Mouse (Mus musculus): Measurements from ENCODE around the gene Dda1. TPM values are rescaled to one million over a fixed set of nuclear protein-coding genes. Genes with fewer than 3 reads are reported as not detected.
A peak's percentile ranks its signal among the peaks of the same experiment; 100 is the strongest.

Dda1 gene
- polyA plus RNA-seq, 1 experiment = 67.8 TPM

DNA sequence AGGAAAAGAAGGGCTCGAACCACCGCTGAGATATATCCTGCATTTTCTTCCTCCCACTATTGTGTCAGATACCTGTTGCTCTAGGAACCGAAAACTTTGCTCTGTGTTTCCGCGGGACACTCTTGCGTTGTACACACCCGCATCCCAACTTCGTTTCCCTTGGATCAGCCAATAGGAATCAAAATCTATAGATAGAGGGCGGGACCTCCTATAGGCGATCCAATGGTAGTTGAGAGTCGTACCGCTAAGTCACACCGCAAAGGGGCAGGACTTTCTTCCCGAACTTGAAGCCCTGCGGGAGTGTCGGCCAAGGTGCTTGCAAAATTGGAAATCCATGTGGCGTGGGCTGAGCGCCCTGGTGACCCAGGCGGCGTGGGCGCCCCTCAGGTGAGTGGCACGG, 19.5 kb downstream of the Dda1 start:
- peaks cover 20% of the 10 kb centered on the region for H3K4me1 ChIP-seq (ENCODE audit: control insufficient read depth, insufficient read depth, insufficient read length)
- H3K36me3 ChIP-seq (ENCODE audit: control insufficient read depth, insufficient read depth, low read length) = peaks cover 14% of the 10 kb centered on the region
- no peaks in the 10 kb centered on the region for H3K27me3 ChIP-seq (ENCODE audit: control insufficient read depth, insufficient read depth, low read length)
- no peak; the same call in 1 of the 2 replicates for TF ChIP-seq POLR2A (IDR thresholded peaks at IDR 0.05; ENCODE audit: low read depth, low read length)
- TF ChIP-seq CTCF (IDR thresholded peaks at IDR 0.05; ENCODE audit: extremely low read depth, insufficient read depth, insufficient read length, insufficient replicate concordance) = no peak
- peak; percentile 82 to 93 for DNase-seq (ENCODE audit: low read depth in 1 of 2, low spot score in 2 of 2)
- WGBS = under 1% methylated on average over 22 of the region's 22 CpGs
- H3K27ac ChIP-seq (ENCODE audit: insufficient read depth, low read length) = peak overlapping the region; percentile 90
- H3K4me3 ChIP-seq (ENCODE audit: extremely low read depth, insufficient read depth, insufficient read length) = peak overlapping the region; percentile 94

DNA sequence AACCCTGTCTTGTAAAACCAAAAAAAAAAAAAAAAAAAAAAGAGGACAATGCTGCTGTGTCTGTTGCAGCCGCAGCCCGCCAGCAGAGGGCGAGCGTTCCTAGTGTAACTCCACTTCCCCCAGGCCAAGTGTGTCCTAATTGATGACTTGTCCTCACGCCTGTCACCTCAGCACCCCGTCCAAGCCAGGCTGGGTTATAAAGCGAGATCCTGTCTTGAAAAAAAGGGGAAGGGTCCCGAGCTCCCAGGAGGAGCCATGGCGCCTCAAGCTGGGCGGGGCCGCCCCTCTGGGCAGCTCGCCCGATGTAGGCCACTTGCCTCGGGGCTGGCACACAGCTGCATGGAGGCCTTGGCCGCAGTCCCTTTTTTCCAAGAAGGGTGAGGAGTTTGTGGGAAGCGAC, 26.0 kb downstream of the Dda1 start:
- DNase-seq (ENCODE audit: low read depth in 1 of 2, low spot score in 2 of 2) = peak; percentile 56 to 73
- Histone ChIP-seq H3K36me3 (ENCODE audit: control insufficient read depth, insufficient read depth, low read length) (peaks cover 14% of the 10 kb centered on the region), H3K4me1 (ENCODE audit: control insufficient read depth, insufficient read depth, insufficient read length) (no peaks in the 10 kb centered on the region), H3K27me3 (ENCODE audit: control insufficient read depth, insufficient read depth, low read length) (no peaks in the 10 kb centered on the region), H3K27ac (ENCODE audit: insufficient read depth, low read length) (no peak overlapping the region), H3K4me3 (ENCODE audit: extremely low read depth, insufficient read depth, insufficient read length) (no peak overlapping the region)
- TF ChIP-seq POLR2A (IDR thresholded peaks at IDR 0.05; ENCODE audit: low read depth, low read length) (no peak), CTCF (IDR thresholded peaks at IDR 0.05; ENCODE audit: extremely low read depth, insufficient read depth, insufficient read length, insufficient replicate concordance) (peak; percentile 91)
- whole genome bisulfite sequencing = 32% methylated on average over 16 of the region's 16 CpGs

- 85% methylated on average over 5 of the region's 5 CpGs for WGBS
- DNase-seq (ENCODE audit: low read depth in 1 of 2, low spot score in 2 of 2) = no peak
- Histone ChIP-seq H3K36me3 (ENCODE audit: control insufficient read depth, insufficient read depth, low read length) (peaks cover 13% of the 10 kb centered on the region), H3K27me3 (ENCODE audit: control insufficient read depth, insufficient read depth, low read length) (no peaks in the 10 kb centered on the region), H3K27ac (ENCODE audit: insufficient read depth, low read length) (0 out of 2 replicates have a peak overlapping the region, but pooled peaks have one; percentile 30), H3K4me3 (ENCODE audit: extremely low read depth, insufficient read depth, insufficient read length) (no peak overlapping the region), H3K4me1 (ENCODE audit: control insufficient read depth, insufficient read depth, insufficient read length) (no peaks in the 10 kb centered on the region)
- TF ChIP-seq POLR2A (IDR thresholded peaks at IDR 0.05; ENCODE audit: low read depth, low read length) = no peak
- TF ChIP-seq CTCF (IDR thresholded peaks at IDR 0.05; ENCODE audit: extremely low read depth, insufficient read depth, insufficient read length, insufficient replicate concordance) = no peak
These were observed 26.8 kb downstream of the Dda1 start for GRCm38 (mm10) chr8:71495811-71496210.

GRCm38 (mm10) chr8:71496481-71496880, 27.5 kb downstream of the Dda1 start:
- no peaks in the 10 kb centered on the region for H3K27me3 ChIP-seq (ENCODE audit: control insufficient read depth, insufficient read depth, low read length)
- peak overlapping the region; percentile 44; the same call in 1 of the 2 replicates for H3K27ac ChIP-seq (ENCODE audit: insufficient read depth, low read length)
- DNase-seq (ENCODE audit: low read depth in 1 of 2, low spot score in 2 of 2) = peak in 1 of 2 experiments; percentile 31
- peaks cover 12% of the 10 kb centered on the region for H3K36me3 ChIP-seq (ENCODE audit: control insufficient read depth, insufficient read depth, low read length)
- 84% methylated on average over 11 of the region's 11 CpGs for WGBS
- H3K4me1 ChIP-seq (ENCODE audit: control insufficient read depth, insufficient read depth, insufficient read length) = no peaks in the 10 kb centered on the region
- no peak for TF ChIP-seq CTCF (IDR thresholded peaks at IDR 0.05; ENCODE audit: extremely low read depth, insufficient read depth, insufficient read length, insufficient replicate concordance)
- no peak for TF ChIP-seq POLR2A (IDR thresholded peaks at IDR 0.05; ENCODE audit: low read depth, low read length)
- H3K4me3 ChIP-seq (ENCODE audit: extremely low read depth, insufficient read depth, insufficient read length) = no peak overlapping the region

- Histone ChIP-seq H3K27me3 (ENCODE audit: control insufficient read depth, insufficient read depth, low read length) (no peaks in the 10 kb centered on the region), H3K27ac (ENCODE audit: insufficient read depth, low read length) (no peak overlapping the region), H3K4me1 (ENCODE audit: control insufficient read depth, insufficient read depth, insufficient read length) (no peaks in the 10 kb centered on the region), H3K4me3 (ENCODE audit: extremely low read depth, insufficient read depth, insufficient read length) (no peak overlapping the region), H3K36me3 (ENCODE audit: control insufficient read depth, insufficient read depth, low read length) (peaks cover 6% of the 10 kb centered on the region)
- no peak for TF ChIP-seq CTCF (IDR thresholded peaks at IDR 0.05; ENCODE audit: extremely low read depth, insufficient read depth, insufficient read length, insufficient replicate concordance)
- TF ChIP-seq POLR2A (IDR thresholded peaks at IDR 0.05; ENCODE audit: low read depth, low read length) = no peak
- DNase-seq (ENCODE audit: low read depth in 1 of 2, low spot score in 2 of 2) = no peak
- 96% methylated on average over 1 of the region's 1 CpGs for WGBS
These were observed 28.2 kb downstream of the Dda1 start for GRCm38 (mm10) chr8:71497077-71497645.

DNA sequence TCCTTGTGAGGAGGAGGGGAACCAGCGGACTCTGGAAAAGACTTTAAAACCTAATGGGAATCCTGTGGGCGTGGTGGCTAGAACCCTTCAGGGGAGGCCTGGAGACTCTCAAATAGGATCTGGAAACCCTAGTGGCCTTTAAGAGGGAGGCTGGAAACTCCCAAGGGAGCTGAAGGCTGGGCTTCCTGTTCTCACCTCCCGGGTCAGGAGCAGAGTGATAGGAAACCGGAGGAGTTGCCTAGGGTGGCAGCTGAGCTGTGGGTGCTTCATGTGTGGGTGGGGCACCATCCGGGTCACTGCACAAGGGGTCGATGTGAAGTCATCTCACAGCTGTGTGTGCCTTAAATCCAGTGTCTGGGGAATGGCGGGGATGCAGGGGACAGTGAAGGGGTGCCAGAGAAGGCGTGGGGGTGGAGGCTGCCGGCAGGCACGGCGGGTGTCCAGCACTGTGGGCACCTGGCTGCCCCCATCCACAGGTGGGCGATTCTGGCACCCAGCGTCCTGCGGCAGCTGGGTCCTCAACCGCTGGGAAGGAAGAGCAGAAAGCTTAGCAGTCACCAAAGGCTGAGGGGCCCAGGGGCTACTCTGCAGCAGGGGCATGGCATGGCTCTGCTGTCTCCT, 29.0 kb downstream of the Dda1 start:
- H3K36me3 ChIP-seq (ENCODE audit: control insufficient read depth, insufficient read depth, low read length) = no peaks in the 10 kb centered on the region; the same call in 1 of the 2 replicates
- peak overlapping the region; percentile 29 for H3K27ac ChIP-seq (ENCODE audit: insufficient read depth, low read length)
- TF ChIP-seq POLR2A (IDR thresholded peaks at IDR 0.05; ENCODE audit: low read depth, low read length) (no peak), CTCF (IDR thresholded peaks at IDR 0.05; ENCODE audit: extremely low read depth, insufficient read depth, insufficient read length, insufficient replicate concordance) (no peak)
- WGBS = 64% methylated on average over 15 of the region's 15 CpGs
- H3K27me3 ChIP-seq (ENCODE audit: control insufficient read depth, insufficient read depth, low read length) = no peaks in the 10 kb centered on the region
- DNase-seq (ENCODE audit: low read depth in 1 of 2, low spot score in 2 of 2) = no peak
- no peaks in the 10 kb centered on the region for H3K4me1 ChIP-seq (ENCODE audit: control insufficient read depth, insufficient read depth, insufficient read length)
- no peak overlapping the region for H3K4me3 ChIP-seq (ENCODE audit: extremely low read depth, insufficient read depth, insufficient read length)
